Mouse (Mus musculus) heart, embryonic 16.5 days (tissue): ENCODE results near the gene Wee2. TPM values are rescaled to one million over a fixed set of nuclear protein-coding genes. Genes with fewer than 3 reads are reported as not detected.

ENCODE experiments used
- ATAC-seq: fragments of 200-750 bp; cut with Nextera tagmentation; replicated peaks from 2 replicates; pipeline ENCODE4 v1.8.0; 2017; ENCODE audit warnings: moderate number of reproducible peaks; ENCODE audit not compliant: insufficient read depth, low FRiP score; ENCODE audit errors: extremely low read depth
- H3K27ac ChIP-seq: fragments of 300-500 bp; sonication (generic); 2 replicates; pipeline ENCODE4 v1.5.1; 2014; ENCODE audit warnings: mild to moderate bottlenecking, low read length, control low read depth, moderate library complexity
- H3K27me3 ChIP-seq: fragments of 300-500 bp; sonication (generic); 2 replicates; pipeline ENCODE4 v1.6.1; 2014; ENCODE audit warnings: low read length, mixed read lengths; ENCODE audit not compliant: control insufficient read depth, insufficient read depth
- H3K36me3 ChIP-seq: fragments of 300-500 bp; sonication (generic); 2 replicates; pipeline ENCODE4 v1.6.1; 2014; ENCODE audit not compliant: control insufficient read depth, insufficient read depth
- H3K4me1 ChIP-seq: fragments of 300-500 bp; sonication (generic); 2 replicates; pipeline ENCODE4 v1.6.1; 2014; ENCODE audit warnings: low read length, mixed read lengths; ENCODE audit not compliant: control insufficient read depth, insufficient read depth
- H3K4me2 ChIP-seq: fragments of 300-500 bp; sonication (generic); 2 replicates; pipeline ENCODE4 v1.6.1; 2014; ENCODE audit warnings: low read depth, mild to moderate bottlenecking, control low read depth, low read length
- H3K4me3 ChIP-seq: fragments of 300-500 bp; sonication (generic); 2 replicates; pipeline ENCODE4 v1.5.1; 2014; ENCODE audit warnings: mild to moderate bottlenecking, control low read depth, low read length
- H3K9ac ChIP-seq: fragments of 300-500 bp; sonication (generic); 2 replicates; pipeline ENCODE4 v1.6.1; 2014; ENCODE audit warnings: low read length, control low read depth
- H3K9me3 ChIP-seq: fragments of 300-500 bp; sonication (generic); replicated peaks from 2 replicates; pipeline ENCODE4 v1.6.1; 2016; ENCODE audit warnings: low read length; ENCODE audit not compliant: control insufficient read depth
- whole genome bisulfite sequencing: fragments of 180-500 bp; shearing (Covaris S2); extraction: QIAGEN DNeasy Blood & Tissue Kit; methylation state at CpG from one replicate; pipeline ENCODE4 v1.1.7; 2014; 5-methylcytosine and 5-hydroxymethylcytosine counted together
- polyA plus RNA-seq: library from polyadenylated mRNA; unstranded; fragments of >200 nt; fragmentation: Nextera tagmentation; extraction: Ambion mirVana; gene quantifications from 2 replicates; pipeline ENCODE4 v1.2.1, GENCODE M21; 2015

Gene Wee2
- polyA plus RNA-seq, 1 experiment from 2014 or later: not detected

- H3K4me3 ChIP-seq: no peak overlapping the region
- H3K4me1 ChIP-seq: no peaks in the 10 kb centered on the region
- H3K9me3 ChIP-seq: no peaks in the 10 kb centered on the region
- peaks cover 4% of the 10 kb centered on the region; the same call in 1 of the 2 replicates for H3K27me3 ChIP-seq
- ATAC-seq: no peak
- 34% methylated on average over 3 of the region's 3 CpGs for WGBS
- no peak overlapping the region for H3K9ac ChIP-seq
- H3K36me3 ChIP-seq: no peaks in the 10 kb centered on the region
- H3K4me2 ChIP-seq: no peak overlapping the region
- H3K27ac ChIP-seq: no peak overlapping the region
Measured at GRCm38 (mm10) chr6:40441755-40442154, 2.9 kb downstream of the Wee2 start.

DNA sequence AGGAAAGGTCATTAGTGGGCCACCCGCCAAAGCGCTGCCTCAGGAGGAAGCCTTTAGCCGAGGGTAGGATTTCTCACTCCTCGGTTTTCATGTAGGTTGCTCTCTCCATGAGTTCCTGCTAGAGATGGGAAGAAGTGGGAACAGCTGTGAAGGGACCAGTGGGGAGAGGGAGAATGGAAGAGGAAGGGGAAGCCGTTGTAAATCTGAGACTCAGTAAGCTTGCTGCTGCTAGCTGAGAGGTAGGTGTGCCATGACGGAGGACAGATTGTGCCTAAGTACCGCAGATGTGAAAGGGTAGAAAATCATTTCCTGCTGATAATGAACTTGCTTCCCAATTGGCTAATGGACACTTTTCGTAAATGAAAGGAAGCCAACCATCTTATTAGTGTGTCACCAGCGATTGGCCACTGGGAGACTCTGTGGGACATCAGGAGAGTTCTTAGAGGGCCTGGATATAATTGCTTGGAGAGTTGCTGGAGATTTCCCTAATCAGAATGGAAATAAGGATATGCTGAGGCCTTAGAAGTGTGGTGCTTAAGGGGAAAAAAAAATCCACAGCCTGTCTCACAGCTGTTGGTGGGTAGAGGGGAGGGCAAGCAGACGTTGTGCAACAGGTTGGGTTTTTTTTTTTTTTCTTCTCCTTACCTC, 4.5 kb downstream of the Wee2 start:
- H3K36me3 ChIP-seq: no peaks in the 10 kb centered on the region
- WGBS: 21% methylated on average over 10 of the region's 10 CpGs
- no peak overlapping the region for H3K4me3 ChIP-seq
- peaks cover 4% of the 10 kb centered on the region; the same call in 1 of the 2 replicates for H3K27me3 ChIP-seq
- ATAC-seq: no peak
- H3K27ac ChIP-seq: no peak overlapping the region
- no peak overlapping the region for H3K9ac ChIP-seq
- no peaks in the 10 kb centered on the region for H3K9me3 ChIP-seq
- H3K4me1 ChIP-seq: no peaks in the 10 kb centered on the region
- H3K4me2 ChIP-seq: no peak overlapping the region

DNA sequence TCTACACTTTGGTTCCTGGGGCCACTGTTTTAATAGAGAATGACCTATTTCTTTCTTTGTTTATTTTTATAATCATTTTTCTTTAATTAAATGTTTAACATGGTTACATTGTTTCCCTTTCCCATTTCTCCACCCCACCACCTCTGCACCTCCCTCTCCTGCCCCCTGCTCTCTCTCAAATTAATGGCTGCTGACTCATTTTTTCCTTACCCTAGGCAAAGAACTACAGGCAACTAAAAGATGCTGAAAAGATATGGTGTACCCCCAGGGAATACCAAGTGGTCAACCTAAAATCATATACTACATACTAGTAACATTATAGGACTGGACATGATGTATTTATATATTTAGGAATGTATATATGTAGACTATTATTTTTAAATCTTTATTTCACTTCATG, 9.7 kb downstream of the Wee2 start:
- ATAC-seq: no peak
- no peaks in the 10 kb centered on the region for H3K36me3 ChIP-seq
- H3K4me2 ChIP-seq: no peak overlapping the region
- no peak overlapping the region for H3K4me3 ChIP-seq
- H3K27me3 ChIP-seq: no peaks in the 10 kb centered on the region
- no peak overlapping the region for H3K9ac ChIP-seq
- H3K27ac ChIP-seq: no peak overlapping the region
- no peaks in the 10 kb centered on the region for H3K4me1 ChIP-seq
- no peaks in the 10 kb centered on the region for H3K9me3 ChIP-seq

GRCm38 (mm10) chr6:40454436-40455041, 15.7 kb downstream of the Wee2 start:
- Histone ChIP-seq H3K4me1 (no peaks in the 10 kb centered on the region), H3K36me3 (no peaks in the 10 kb centered on the region), H3K9me3 (no peaks in the 10 kb centered on the region), H3K27me3 (no peaks in the 10 kb centered on the region), H3K27ac (no peak overlapping the region), H3K9ac (no peak overlapping the region), H3K4me3 (no peak overlapping the region), H3K4me2 (no peak overlapping the region)
- no peak for ATAC-seq
- WGBS: 23% methylated on average over 7 of the region's 7 CpGs

DNA sequence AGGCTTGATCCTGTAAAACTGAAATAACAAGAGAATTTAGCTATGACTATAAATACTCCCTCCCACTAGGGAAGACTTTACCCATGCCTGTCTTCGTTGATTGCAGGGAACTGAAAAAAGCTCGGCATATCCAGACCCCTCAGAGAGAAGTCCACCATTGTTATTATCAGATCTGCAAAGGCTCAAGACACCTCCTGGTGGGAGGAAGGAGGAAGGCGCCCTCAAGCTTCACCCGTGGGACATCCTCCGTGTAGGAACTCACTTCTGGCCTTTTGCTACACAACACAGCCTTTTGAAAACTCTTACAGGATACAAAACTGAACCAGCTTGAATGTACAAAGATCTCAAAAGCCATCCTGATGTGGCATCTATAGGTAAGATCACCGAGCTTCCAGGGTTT, 26.8 kb downstream of the Wee2 start:
- WGBS: 53% methylated on average over 6 of the region's 6 CpGs

GRCm38 (mm10) chr6:40470916-40471719, 32.2 kb downstream of the Wee2 start, which contains the start of gene Ssbp1:
Ssbp1 (plus strand) TSS chr6:40471352.
- H3K4me1 ChIP-seq: peaks cover 5% of the 10 kb centered on the region
- H3K4me3 ChIP-seq: peak within 1 kb of the TSS; percentile 81
- H3K27me3 ChIP-seq: no peaks in the 10 kb centered on the region
- peak; percentile 92 for ATAC-seq
- H3K4me2 ChIP-seq: peak within 1 kb of the TSS; percentile 83
- H3K9ac ChIP-seq: peak within 1 kb of the TSS; percentile 90
- under 1% methylated on average over 54 of the region's 54 CpGs for WGBS
- peak within 1 kb of the TSS; percentile 93 for H3K27ac ChIP-seq
- H3K36me3 ChIP-seq: peaks cover 25% of the 10 kb centered on the region
- 0 out of 2 replicates have a peak, but pooled peaks cover 4% of the 10 kb centered on the region for H3K9me3 ChIP-seq

More for the DNA sequence above, 26.8 kb downstream of the Wee2 start:
- H3K9ac ChIP-seq: no peak overlapping the region
- no peaks in the 10 kb centered on the region for H3K4me1 ChIP-seq
- H3K36me3 ChIP-seq: no peaks in the 10 kb centered on the region
- ATAC-seq: no peak
- H3K27me3 ChIP-seq: 0 out of 2 replicates have a peak, but pooled peaks cover 2% of the 10 kb centered on the region
- no peak overlapping the region for H3K4me3 ChIP-seq
- H3K27ac ChIP-seq: no peak overlapping the region
- no peak overlapping the region for H3K4me2 ChIP-seq
- H3K9me3 ChIP-seq: no peaks in the 10 kb centered on the region

- peak overlapping the region; percentile 81 for H3K4me3 ChIP-seq
- peak overlapping the region; percentile 83 for H3K4me2 ChIP-seq
- H3K27me3 ChIP-seq: no peaks in the 10 kb centered on the region
- 0 out of 2 replicates have a peak, but pooled peaks cover 4% of the 10 kb centered on the region for H3K9me3 ChIP-seq
- WGBS: 0% methylated on average over 7 of the region's 7 CpGs
- H3K4me1 ChIP-seq: peaks cover 5% of the 10 kb centered on the region
- peak overlapping the region; percentile 90 for H3K9ac ChIP-seq
- peaks cover 29% of the 10 kb centered on the region for H3K36me3 ChIP-seq
- no peak for ATAC-seq
- peak overlapping the region; percentile 93 for H3K27ac ChIP-seq
Measured at GRCm38 (mm10) chr6:40471720-40472010, 32.8 kb downstream of the Wee2 start.

DNA sequence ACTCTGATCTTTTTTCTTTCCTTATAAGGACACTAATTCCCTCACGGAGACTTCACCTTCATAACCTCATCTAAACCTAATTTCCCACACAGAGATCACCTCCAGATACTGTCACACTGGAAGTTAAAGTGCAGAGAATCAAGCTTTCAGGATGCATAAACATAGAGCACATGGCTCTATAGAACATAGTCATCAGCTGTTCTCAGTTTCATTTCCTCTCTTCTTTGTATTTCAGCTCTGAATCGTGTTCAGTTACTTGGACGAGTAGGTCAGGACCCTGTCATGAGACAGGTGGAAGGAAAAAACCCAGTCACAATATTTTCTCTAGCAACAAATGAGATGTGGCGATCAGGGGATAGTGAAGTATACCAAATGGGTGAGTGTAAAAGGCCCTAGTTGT, 37.2 kb downstream of the Wee2 start:
- Histone ChIP-seq H3K27me3 (no peaks in the 10 kb centered on the region), H3K36me3 (peaks cover 51% of the 10 kb centered on the region), H3K4me1 (peaks cover 5% of the 10 kb centered on the region), H3K9me3 (0 out of 2 replicates have a peak, but pooled peaks cover 4% of the 10 kb centered on the region), H3K27ac (no peak overlapping the region), H3K4me2 (no peak overlapping the region), H3K9ac (no peak overlapping the region), H3K4me3 (no peak overlapping the region)
- no peak for ATAC-seq
- 84% methylated on average over 4 of the region's 4 CpGs for WGBS

GRCm38 (mm10) chr6:40479705-40480104, 40.8 kb downstream of the Wee2 start:
- H3K4me1 ChIP-seq: no peaks in the 10 kb centered on the region
- H3K27ac ChIP-seq: no peak overlapping the region
- H3K9ac ChIP-seq: no peak overlapping the region
- no peak for ATAC-seq
- H3K9me3 ChIP-seq: 0 out of 2 replicates have a peak, but pooled peaks cover 3% of the 10 kb centered on the region
- H3K27me3 ChIP-seq: no peaks in the 10 kb centered on the region
- WGBS: 76% methylated on average over 1 of the region's 1 CpGs
- H3K4me3 ChIP-seq: no peak overlapping the region
- peaks cover 63% of the 10 kb centered on the region for H3K36me3 ChIP-seq
- no peak overlapping the region for H3K4me2 ChIP-seq
